Mouse (Mus musculus) cerebellum, adult 9-11 months (tissue): Measurements from ENCODE around the gene Hdac11.

Experiments used
- DNase-seq: peaks from one replicate; pipeline ENCODE4 v3.0.0; 2022

Gene Hdac11

DNA sequence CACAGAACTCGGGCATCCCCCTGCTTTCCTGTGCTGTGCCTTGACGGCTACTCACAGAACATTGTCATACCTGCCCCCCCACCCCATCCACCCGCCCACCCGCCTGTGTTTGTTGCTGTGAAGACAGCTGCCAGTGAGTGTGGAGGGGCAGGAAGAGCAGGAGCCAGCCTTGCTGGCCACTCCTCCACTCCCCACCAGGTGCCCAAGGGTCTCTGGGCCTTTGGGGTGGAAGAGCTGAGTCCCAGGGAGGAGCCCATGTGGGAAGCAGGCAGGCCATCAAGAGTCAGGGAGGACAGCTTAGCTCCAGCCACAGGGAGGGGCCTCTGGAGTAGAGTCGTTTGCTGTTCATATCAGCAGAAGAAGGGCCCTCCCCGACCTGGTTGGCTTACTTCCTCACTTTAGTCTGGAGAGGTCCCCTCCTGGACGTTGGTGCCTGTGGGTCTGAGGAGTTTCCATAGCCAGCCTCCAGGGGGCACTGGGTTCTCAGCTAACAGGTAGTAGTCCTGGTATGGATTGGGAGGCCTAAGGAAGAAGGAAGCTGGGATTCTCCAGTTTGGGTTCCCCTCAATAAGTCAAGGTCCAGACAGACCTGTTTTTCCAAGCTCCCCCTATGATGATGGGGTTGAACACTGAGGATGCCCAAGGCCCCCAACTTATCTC lies 16.9 kb downstream of the Hdac11 start:
- no peak for DNase-seq

DNA sequence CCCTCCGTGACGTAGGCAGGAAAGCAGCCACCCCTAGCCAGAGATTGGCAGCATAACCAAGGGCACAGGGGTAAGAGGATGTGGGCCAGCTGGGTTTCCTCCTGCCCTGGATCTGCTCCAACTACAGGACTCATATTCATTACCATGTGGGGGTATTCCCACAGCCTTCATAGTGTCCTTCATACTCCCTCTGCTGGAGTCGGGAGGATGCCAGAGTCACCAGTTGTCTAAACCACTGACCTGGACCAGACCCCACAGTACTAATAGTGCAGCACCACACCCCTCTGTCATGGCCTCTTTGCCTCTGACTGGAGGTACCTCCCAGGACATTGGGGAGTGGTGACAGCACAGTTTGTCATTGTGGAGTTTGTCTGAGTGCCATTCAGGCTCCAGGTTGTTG lies 17.7 kb downstream of the Hdac11 start:
- no peak for DNase-seq

DNA sequence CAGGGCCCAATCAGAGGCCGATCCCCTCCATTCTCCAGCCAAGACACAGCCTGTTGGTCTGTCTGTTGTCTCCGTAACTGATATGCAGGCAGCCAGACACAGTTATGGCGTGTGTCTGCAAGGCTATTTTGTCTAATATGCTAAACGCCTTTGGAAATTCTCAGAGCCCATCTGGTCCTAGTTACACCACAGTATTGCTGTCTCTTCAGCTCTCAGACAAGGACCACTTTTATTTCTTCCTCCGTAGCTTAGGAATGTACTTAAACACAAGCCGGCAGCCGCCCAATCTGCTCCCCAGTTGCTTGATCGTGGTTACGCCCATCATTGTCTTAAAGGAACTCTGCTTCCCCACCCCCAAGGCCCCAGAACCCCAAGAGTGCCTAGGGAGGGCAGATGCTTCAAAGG lies 24.3 kb downstream of the Hdac11 start:
- DNase-seq: no peak

DNA sequence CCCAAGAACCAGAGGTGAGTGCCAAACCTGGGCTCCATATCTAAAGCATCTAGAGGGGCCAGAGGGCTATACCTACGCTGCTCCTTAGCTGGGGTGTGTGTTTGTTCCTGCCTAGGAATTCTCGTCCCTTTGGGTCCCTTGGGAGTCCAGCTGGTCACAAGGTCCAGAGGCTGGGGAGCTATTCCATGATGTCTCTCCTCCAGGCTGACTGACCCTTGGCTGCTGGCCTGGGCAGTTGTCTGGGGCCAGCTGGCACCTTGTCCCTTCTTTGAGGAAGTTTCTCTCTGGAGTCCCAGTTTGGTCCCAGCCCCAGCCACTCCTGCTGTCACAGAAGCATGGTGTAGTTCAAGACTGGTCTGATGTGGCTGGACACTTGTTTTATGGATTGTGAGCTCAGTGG lies 24.9 kb downstream of the Hdac11 start:
- DNase-seq: no peak

DNA sequence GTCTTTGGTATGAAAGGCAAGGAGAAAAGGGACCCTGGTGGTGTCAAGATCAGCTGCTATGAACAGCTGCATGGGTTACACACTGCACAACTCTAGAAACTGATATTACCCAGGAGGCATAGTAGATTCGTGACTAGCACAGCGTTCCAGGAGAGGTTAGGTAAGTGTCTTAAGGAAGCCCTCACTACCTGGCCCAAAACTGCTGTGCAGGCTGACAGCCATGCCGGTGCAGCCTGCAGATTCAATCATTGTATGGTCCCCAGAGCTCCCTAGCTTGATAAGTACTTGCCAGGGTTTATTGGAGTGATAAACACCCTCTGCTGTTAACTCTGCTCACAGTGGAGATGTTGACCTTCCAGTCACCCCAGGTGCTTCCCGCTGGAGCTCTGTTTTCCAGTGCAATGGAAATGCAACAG lies 25.6 kb downstream of the Hdac11 start:
- no peak for DNase-seq

DNA sequence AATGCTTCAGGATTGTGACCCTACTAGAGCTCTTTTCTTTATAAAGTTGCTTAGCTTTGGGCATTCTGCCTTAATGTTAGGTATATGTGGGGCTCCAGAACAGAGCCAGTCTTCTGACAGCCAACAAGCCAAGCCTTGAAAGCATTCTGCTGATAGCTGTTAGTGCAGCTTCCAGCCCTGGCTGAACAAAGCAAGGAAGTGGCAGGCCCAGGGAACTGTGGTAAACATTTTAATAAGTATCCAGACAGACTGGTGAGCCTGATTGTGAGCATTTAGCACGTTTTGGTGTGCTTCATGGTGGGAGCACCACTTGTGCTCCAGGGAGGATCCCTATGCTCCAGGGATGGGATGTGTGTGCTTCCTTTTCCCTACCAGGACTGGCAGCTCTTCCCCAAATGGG lies 26.6 kb downstream of the Hdac11 start:
- no peak for DNase-seq

DNA sequence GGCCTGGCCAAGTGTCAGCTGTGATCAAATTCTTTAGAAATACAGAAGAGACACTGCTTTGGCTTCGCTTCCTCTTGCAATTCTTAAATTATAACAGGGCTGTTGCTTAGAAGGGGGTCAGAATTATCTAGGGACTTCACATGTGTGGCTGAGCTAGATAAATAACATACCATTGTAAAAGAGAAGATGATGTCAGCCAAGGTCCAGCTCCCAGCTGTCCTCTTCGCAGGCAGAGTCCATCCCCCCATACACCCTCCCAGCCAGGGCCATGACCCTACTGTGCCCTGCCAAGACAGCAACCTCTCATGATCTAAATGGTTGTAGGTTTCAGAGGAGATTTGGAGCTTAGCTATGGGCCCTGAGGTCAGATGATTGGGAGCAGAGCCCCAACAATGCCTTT lies 27.5 kb downstream of the Hdac11 start:
- DNase-seq: no peak

DNA sequence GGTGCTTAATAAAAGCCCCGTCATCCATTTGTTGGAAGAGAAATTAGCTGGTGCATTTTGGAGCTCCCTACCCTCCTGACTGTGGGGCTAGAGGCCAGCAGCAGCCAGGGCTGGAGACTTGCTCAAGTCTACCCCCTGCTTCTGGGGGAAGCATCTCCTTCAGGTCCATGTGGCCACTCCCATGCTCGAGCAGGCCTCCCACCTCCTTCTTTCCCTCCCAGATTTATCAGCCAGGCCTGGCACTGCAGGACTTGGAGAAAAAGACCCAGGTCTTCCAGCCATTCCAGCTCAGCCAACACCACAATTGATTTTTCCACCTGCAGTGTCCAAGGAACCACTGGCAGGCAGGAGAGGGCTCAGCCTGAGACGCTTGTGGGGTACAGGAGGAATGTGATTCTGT lies 28.3 kb downstream of the Hdac11 start:
- no peak for DNase-seq

DNA sequence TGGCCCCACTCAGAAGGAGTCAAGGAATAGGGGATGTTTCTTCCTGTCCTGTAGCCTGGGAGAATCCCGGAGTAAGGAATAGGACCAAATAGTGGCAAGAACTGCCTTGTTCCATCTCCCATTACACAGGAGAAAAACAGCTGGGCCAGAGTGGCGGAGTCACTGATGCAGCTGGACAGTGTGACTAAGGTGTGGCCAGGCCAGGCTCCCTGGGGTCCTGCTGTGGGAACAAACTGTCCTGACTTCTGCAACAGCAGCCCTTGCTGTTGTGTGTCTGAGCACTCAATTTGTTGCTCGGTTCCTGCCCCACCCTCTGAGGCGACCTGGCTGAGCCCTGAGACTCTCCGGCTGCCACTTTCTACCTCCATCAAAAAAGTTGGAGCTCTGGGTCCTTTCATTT lies 29.0 kb downstream of the Hdac11 start:
- no peak for DNase-seq

DNA sequence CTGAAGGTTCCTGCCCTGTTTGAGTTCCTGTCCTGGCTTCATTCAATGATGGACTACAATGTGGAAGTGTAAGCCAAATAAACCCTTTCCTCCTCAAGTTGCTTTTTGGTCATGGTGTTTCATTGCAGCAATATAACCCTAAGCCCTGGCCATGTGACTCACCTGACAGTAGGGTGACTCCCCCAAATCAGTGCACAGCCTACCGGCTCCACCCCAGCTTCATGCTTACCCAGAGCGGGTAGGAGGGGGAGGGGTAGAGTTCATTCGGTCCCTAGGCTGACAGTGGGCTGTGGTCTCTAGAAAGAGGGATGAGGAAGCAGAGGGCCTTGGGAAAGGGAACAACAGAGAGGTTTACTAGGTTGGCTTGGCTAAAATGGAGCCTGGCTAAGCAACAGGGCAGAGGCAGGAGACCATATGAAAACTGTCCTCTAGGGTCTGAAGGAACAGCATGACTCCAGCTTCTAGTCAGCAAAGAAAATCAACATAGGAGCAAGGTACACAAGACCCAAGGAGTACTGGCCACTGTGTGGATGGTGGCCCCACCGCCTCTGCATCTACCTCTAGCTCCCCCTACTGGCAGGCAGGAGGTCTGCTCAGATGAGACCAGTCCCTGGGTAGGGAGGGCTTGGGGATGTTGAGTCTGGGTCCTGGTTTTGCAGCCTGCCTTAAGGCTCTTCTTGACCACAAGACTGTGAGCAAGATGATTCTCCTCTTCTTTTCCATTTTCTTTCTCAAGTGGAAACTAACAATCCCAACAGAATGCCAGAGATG lies 29.9 kb downstream of the Hdac11 start:
- DNase-seq: no peak

DNA sequence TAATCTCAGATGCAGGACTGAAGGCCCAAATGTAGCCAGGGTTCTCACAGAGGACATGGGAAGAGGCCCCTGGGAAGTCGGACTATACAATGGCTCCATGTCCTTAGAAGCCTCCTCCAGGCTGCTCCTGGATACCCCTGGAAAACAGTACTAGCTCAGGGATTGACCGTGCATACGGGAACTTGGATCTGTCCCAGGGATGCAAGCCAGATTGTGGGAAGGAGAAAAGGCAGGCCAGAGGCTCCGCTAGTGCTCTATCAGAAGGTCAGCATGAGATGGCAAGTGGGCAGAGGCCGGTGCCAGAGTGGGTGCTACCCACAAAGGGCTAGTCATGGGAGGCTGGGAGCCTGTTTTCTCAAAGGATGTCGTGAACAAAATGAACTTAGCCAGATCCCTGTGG lies 30.5 kb downstream of the Hdac11 start:
- no peak for DNase-seq

DNA sequence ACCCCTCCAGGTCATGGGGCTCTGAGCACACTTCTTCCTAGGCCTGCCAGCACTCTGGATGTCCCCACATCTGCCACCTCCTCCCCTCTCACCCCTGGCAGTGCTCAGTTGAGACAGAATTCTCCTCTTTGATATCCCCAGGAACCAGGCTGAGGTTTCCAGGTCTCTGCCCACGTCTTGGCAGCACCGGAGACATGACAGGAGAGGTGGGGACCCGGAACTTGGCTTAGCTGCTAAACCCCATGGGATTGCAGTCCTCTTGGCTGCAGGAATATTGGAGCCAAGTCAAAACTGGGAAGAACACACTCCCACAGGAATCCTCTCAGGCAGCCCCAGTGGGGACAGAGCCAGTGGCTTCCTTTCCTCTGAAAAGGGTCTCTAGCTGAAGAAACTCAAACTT lies 31.4 kb downstream of the Hdac11 start:
- DNase-seq: no peak

DNA sequence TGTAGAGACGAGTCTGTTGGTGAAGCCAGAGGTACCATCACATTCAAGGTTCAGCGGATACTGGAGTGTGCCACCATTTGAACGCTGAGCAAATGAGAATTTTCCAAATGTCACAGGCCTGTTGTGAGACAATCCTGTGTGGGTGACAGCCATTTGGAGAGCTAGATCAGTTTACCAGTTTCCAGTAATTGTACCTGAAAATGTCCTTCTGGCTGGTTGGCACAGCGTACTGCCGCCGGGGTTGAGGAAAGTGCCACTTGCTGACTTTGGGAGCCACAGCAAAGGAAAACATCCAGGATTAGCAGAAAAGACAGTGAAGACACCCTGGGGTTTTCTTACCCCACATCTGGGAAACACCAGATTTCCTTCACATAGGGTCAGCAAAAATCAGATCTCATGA lies 33.5 kb downstream of the Hdac11 start:
- DNase-seq: peak; percentile 69

DNA sequence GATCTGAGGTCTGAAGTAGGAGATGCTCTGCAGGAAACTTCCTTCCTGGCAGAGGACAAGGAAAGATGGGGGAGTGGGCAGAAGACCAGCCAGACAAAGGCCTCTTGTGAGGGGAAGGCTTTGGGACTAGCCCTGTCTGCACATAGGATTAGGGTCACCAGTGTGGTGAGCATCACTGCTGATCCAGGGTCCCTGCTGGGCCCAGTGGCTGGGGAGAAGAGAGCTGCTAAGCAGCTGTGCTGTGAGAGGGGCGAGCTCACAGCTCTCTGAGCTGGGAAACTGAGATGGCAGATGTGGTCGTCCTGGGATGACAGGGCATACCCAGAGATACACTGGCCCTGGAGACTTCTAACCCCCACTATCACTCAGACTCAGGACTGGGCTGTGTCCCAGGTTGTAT lies 35.0 kb downstream of the Hdac11 start:
- DNase-seq: no peak

DNA sequence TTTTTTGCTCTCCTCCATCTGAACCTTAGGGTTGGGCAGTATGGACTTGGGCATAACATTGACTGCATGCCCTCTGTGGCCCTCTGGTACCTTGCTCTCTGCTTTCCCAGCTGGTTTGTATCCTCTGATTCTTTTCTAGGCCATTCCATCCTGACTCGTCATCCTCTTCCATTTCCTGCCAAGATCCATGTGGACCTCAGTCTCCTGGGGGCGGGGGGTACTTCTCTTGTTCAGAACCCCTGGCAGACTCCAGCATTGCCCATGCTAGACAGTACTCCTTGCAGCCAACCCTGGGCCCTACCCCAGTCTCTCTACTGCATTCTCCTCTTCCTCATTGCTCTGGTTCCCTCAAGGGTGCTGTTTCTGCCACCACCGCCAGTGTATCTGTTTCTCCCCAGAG lies 36.0 kb downstream of the Hdac11 start:
- no peak for DNase-seq

DNA sequence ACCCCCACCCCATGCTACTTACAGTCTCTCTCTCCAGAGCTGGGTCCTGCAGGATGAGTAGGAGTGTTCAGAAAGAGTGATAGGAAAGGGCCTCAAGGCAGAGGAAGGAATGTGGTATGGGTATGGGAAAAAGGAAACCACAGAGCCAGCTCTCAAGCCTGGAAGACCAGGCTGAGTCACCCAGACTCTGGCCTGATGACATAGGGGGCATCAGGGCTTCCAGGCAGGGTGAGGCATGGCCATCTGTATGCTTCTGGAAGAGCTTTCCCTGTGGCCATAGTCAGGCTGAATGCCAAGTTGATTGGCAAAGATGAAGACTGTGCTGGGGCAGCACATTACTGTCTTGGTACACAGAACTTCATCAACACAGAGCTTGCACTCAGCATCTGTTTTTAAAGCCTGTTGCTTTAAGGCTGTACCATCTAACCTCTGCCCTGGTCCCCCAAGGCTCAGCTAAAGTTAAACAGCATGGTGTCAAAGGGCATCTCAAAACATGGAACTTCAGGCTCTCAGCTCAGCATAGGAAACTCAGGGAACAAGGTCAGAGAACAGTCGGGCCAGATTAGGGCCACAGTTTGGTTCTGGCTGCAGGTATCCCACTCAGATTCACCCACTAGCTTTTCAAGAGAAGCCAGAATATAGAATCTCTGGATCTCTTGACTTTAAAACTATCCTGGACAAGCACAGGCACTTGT lies 36.5 kb downstream of the Hdac11 start:
- no peak for DNase-seq

DNA sequence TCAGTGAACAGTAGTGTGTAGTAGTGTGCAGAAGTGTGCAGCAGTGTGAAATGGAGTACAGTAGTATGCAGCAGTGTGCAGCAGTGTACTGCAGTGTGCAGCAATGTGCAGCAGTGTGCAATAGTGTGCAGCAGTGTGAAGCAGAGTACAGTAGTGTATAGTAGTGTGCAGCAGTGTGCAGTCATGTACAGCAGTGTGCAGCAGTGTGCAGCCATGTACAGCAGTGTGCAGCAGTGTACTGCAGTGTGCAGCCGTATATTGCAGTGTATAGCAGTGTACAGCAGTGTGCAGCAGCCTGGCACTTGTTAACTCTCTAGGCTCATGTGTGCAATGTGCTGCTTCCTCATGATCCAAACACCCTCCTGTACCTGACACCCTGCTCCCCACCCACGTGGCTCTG lies 42.0 kb downstream of the Hdac11 start:
- no peak for DNase-seq

DNA sequence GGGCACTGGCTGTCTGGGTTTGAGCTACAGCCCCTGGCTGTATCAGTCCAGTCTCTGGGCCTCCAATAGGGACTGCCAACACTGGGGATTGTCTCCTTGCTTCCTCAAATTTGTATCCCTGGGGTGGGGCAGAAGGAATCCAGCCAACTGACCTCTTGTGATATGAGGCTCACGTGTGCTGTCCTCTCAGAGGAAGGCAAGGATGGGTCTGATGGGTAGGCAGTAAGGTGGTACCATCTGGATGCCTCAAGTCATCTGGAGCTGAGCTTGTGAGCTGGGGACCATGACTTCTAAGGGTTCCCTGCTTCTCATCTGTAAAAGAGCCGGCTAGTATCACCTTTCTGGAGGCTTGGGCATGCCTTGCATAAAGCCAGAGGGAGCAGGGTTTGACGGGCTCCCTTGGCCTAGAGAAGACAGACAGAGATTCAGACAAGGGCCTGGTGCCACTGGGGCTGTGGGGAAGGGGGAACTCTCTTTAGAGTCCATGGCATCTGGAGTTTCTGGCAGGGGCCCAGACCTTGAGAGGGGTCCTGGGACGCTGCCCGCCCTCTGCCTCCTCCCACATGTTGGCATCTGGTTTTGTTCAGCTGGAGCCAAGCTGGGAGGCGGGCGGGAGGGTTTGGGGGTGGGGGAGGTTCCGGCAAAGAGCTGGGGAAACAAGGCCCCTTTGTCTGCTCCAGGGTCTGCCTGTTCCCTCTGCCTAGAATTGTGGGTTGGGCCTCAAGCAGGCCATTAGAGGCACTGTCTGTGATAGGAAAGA lies 44.1 kb downstream of the Hdac11 start:
- DNase-seq: peak; percentile 43

DNA sequence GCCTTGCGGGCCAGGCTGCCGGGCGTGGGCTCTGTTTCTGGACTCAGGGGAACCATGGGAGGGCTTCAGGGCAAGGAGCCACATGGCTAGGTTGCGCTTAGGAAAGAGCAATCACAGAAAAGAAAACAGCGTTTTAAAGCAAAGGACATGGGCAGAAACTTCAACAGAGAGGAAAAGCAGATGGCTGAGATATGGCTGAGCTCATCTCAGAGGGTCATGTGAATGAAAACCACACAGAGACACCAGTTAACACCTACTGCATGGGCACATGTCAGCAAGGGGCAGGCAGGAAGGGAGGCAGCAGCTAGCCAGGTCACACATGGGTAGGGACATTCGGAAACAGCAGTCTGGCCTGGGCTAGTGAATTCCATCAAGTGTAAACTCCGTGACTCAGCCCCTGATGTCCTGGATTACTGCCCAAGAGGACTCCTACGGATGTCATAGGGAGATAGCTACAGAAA lies 45.4 kb downstream of the Hdac11 start:
- no peak for DNase-seq

DNA sequence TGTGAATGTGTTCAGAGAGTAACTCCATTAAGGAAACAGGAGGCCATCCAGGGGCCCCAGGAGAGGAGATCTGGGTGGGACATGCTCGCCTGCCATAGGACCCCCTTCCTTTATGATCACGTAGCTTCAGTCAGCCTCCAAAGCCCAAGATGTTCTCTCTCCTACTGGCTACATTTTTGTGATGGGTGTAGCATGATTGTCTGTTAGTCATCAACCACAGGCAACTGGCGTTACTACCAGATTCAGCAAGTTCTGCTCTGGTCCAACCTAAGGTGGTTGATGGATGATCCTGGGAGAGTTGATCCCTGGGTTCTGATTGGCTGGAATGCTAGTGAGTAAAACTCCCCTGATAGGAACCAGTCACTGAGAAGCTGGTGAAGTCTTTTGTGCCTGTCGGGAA lies 46.1 kb downstream of the Hdac11 start:
- DNase-seq: no peak

DNA sequence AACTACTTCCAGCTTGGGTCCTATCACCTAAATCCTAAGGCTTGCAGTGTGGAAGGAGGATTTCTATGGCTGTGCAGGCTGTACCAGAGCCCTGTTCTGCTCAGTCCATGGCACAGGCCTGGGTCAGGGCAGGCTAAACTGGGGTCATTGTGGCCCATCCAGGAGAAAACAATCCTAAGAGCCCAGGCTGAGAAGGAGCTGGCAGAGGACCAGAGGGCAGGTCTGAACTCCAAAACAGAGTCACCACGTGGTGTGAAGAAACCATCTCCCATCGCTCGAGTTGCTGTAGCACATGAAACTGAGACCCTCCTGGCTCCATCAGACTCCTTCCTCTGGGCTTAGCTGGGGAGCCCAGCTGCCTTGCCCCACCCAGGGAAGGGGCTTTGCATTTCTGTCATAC lies 48.9 kb downstream of the Hdac11 start:
- DNase-seq: no peak

DNA sequence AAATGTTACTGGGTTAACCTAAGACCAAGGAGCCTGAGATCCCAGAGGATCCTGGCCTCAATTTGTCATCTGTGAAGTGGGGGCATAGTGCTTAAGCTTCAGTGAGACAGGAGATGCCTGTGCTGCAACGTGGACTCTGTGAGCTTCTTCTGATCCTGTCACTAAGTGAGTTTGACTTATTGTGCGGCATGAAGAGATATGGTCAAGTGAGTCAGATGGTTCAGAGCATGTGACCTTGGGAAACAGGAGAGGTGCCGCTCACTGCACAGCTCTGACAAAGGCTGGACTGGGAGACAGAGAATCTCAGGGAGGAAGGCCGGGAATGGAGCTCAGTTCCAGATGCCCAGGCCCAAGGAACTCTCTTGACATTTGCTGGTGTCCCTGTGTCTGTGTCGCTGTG lies 49.3 kb downstream of the Hdac11 start:
- no peak for DNase-seq

DNA sequence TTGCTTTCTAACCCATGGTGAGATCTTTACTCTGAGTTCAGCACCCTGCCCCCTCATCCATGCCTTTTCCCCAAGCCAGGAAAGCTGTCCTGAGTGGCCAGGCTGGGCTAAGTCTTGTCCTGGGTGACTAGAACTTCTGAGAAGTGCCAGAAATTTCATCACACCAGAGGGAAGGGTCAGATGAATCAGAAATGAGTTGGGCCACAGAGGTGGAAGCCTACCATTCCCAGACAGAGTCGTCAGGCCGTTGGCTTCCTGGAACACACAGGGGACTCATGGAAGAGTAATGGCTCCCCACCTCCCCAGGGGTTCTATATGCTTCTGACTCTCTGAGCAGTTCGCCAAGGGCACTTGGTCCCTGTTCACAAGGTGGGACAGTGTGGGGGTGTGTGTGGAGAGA lies 51.0 kb downstream of the Hdac11 start:
- no peak for DNase-seq
